Mouse (Mus musculus): ENCODE results near the gene Gipc2. TPM values are rescaled to one million over a fixed set of nuclear protein-coding genes. Genes with fewer than 3 reads are reported as not detected.
"Not testable (repeated sequence)": the region's sequence is repeated elsewhere in the genome, so short reads cannot be mapped to it uniquely, and the experiment has no call there.

The Gipc2 gene
- polyA plus RNA-seq, 1 experiment from 2014 or later: 3.1 TPM

DNA sequence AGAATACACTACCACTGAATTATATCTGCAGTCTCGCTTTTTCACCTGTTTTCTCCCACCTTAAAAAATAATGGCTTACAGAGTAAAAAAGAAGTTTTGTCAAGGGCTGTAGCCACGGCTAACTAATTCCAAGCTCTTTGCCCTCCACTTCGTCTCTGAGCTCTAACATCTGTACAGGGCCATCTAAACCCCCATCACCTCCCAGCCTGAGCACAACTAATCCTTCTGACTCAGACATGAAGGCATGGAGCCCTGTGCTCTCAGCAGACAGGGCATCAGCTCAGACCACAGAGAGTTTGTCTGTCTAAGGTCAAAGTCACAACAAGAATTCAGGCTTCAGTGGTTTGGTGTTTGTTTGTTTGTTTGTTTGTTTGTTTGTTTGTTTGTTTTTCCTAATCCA is 23.9 kb downstream of the Gipc2 start:
- no peaks in the 10 kb centered on the region for H3K9me3 ChIP-seq (replicated peaks; ENCODE audit: control insufficient read depth, low read length)
- H3K36me3 ChIP-seq (ENCODE audit: control insufficient read depth, insufficient read depth, low read length): no peaks in the 10 kb centered on the region
- 75% methylated on average over 3 of the region's 3 CpGs for WGBS
- H3K27ac ChIP-seq (ENCODE audit: low read depth, low read length): no peak overlapping the region
- H3K4me3 ChIP-seq (ENCODE audit: low read depth, low read length): no peak overlapping the region
- no peak for DNase-seq (ENCODE audit: low spot score)
- no peaks in the 10 kb centered on the region for H3K27me3 ChIP-seq (replicated peaks; ENCODE audit: control insufficient read depth, insufficient read depth, low read length)
- no peak for ATAC-seq
- H3K4me2 ChIP-seq (ENCODE audit: low read length): no peak overlapping the region
- H3K4me1 ChIP-seq (ENCODE audit: control insufficient read depth, insufficient read depth, low read length): no peaks in the 10 kb centered on the region
- no peak overlapping the region for H3K9ac ChIP-seq (ENCODE audit: low read length)

DNA sequence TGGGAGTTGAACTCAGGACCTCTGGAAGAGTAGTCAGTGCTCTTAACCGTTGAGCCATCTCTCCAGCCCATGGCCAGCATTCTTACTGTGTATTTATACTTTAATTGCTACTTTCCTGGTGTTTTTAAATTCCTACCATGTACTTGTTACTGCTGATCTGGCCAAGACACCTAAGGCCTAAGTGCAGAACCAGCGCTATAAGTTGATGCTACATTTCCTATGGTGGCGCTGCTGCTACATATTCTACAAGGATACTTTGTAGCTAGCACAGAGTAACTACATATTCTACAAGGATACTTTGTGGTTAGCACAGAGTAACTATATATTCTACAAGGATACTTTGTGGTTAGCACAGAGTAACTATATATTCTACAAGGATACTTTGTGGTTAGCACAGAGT is 26.7 kb downstream of the Gipc2 start:
- ATAC-seq; H3K4me1 ChIP-seq (ENCODE audit: control insufficient read depth, insufficient read depth, low read length); H3K9me3 ChIP-seq (replicated peaks; ENCODE audit: control insufficient read depth, low read length); H3K36me3 ChIP-seq (ENCODE audit: control insufficient read depth, insufficient read depth, low read length); H3K27me3 ChIP-seq (replicated peaks; ENCODE audit: control insufficient read depth, insufficient read depth, low read length); H3K4me2 ChIP-seq (ENCODE audit: low read length); H3K9ac ChIP-seq (ENCODE audit: low read length); H3K27ac ChIP-seq (ENCODE audit: low read depth, low read length); H3K4me3 ChIP-seq (ENCODE audit: low read depth, low read length); DNase-seq (ENCODE audit: low spot score): not testable (repeated sequence)
- 91% methylated on average over 3 of the region's 3 CpGs for WGBS

DNA sequence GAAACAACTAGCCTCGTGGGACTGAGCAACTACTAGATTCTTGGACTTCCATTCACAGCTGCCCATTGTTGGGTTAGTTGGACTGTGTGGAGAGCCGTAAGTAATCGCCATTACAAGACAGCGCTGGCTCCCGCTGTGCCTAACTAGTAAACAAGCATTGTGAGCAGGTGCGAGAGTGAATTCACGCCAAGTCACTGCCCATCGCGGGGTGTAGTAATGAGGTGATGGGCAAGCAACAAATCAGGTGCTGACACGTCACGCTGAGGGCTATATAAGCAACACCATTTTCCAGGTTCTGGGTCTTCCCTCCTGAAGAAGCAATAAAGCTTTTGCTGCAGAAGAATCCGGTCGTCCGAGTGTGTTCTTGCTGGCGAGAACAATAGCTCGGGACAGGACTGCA is 29.9 kb downstream of the Gipc2 start:
- H3K4me1 ChIP-seq (ENCODE audit: control insufficient read depth, insufficient read depth, low read length); H3K4me3 ChIP-seq (ENCODE audit: low read depth, low read length); H3K4me2 ChIP-seq (ENCODE audit: low read length); H3K9ac ChIP-seq (ENCODE audit: low read length); ATAC-seq; H3K27ac ChIP-seq (ENCODE audit: low read depth, low read length); H3K27me3 ChIP-seq (replicated peaks; ENCODE audit: control insufficient read depth, insufficient read depth, low read length); H3K9me3 ChIP-seq (replicated peaks; ENCODE audit: control insufficient read depth, low read length); DNase-seq (ENCODE audit: low spot score); H3K36me3 ChIP-seq (ENCODE audit: control insufficient read depth, insufficient read depth, low read length): not testable (repeated sequence)
- 86% methylated on average over 16 of the region's 16 CpGs for WGBS

DNA sequence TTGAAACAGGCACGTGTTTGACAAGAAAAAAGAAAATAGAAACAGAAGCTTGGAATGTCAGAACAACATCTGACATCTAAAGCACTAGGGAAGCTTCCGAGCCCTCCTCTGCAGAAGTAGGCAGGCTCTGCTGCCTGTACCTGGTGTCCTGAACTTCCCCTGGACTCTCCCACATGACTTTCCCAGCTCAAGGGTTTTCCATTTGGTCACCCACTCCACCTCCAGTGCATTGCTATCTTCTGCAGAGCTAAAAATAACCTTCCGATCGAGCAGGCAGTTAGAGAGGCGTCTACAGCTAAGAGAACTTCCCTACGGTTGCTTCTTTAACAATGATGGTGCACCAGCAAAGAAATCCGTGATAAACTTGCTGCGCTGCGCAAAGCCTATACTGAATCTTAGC is 32.4 kb downstream of the Gipc2 start:
- H3K9me3 ChIP-seq (replicated peaks; ENCODE audit: control insufficient read depth, low read length): no peaks in the 10 kb centered on the region
- no peaks in the 10 kb centered on the region for H3K27me3 ChIP-seq (replicated peaks; ENCODE audit: control insufficient read depth, insufficient read depth, low read length)
- ATAC-seq (no peak), DNase-seq (ENCODE audit: low spot score) (no peak)
- H3K4me1 ChIP-seq (ENCODE audit: control insufficient read depth, insufficient read depth, low read length): no peaks in the 10 kb centered on the region
- H3K27ac ChIP-seq (ENCODE audit: low read depth, low read length): no peak overlapping the region
- WGBS: 90% methylated on average over 9 of the region's 9 CpGs
- H3K4me3 ChIP-seq (ENCODE audit: low read depth, low read length): no peak overlapping the region
- H3K36me3 ChIP-seq (ENCODE audit: control insufficient read depth, insufficient read depth, low read length): no peaks in the 10 kb centered on the region
- no peak overlapping the region for H3K9ac ChIP-seq (ENCODE audit: low read length)
- H3K4me2 ChIP-seq (ENCODE audit: low read length): no peak overlapping the region

DNA sequence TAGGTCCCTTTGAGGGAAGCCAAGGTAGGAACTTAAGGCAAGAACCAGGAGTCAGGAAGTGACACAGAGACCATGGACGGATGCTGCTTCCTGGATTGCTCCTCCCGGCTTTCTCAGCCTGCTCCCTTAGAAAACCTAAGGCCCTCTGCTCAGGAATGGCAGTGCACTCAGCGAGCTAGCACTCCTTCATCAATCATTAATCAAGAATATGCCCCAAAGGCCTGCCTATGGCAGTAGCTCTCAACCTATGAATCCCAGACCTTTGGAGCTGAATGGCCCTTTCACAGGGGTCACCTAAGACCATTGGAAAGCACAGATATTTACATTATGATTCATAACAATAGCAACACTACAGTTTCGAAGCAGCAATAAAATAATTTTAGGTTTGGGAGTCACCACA is 35.1 kb downstream of the Gipc2 start:
- Histone ChIP-seq H3K4me1 (ENCODE audit: control insufficient read depth, insufficient read depth, low read length) (no peaks in the 10 kb centered on the region), H3K4me3 (ENCODE audit: low read depth, low read length) (no peak overlapping the region), H3K27ac (ENCODE audit: low read depth, low read length) (no peak overlapping the region), H3K36me3 (ENCODE audit: control insufficient read depth, insufficient read depth, low read length) (no peaks in the 10 kb centered on the region), H3K4me2 (ENCODE audit: low read length) (no peak overlapping the region), H3K9ac (ENCODE audit: low read length) (no peak overlapping the region), H3K27me3 (replicated peaks; ENCODE audit: control insufficient read depth, insufficient read depth, low read length) (no peaks in the 10 kb centered on the region), H3K9me3 (replicated peaks; ENCODE audit: control insufficient read depth, low read length) (no peaks in the 10 kb centered on the region)
- ATAC-seq (no peak), DNase-seq (ENCODE audit: low spot score) (no peak)
- 87% methylated on average over 4 of the region's 4 CpGs for WGBS

DNA sequence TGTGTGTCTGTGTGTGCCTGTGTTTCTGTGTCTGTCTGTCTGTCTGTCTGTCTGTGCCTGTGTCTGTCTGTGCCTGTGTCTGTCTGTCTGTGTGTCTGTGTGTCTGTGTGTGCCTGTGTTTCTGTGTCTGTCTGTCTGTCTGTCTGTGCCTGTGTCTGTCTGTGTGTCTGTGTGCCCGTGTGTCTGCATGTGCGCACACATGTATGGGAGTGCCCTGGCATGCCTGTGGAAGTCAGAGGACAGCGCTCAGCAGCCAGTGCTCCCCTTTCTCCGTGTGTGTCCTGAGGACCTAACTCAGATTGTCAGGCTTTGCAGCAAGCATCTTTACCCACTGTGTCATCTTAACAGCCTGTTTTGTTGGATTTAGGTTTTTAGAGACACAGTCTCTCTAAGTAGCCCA is 36.6 kb downstream of the Gipc2 start:
- 96% methylated on average over 4 of the region's 4 CpGs for WGBS
- H3K4me3 ChIP-seq (ENCODE audit: low read depth, low read length); H3K36me3 ChIP-seq (ENCODE audit: control insufficient read depth, insufficient read depth, low read length); H3K9ac ChIP-seq (ENCODE audit: low read length); H3K4me2 ChIP-seq (ENCODE audit: low read length); ATAC-seq; H3K27ac ChIP-seq (ENCODE audit: low read depth, low read length); H3K27me3 ChIP-seq (replicated peaks; ENCODE audit: control insufficient read depth, insufficient read depth, low read length); H3K4me1 ChIP-seq (ENCODE audit: control insufficient read depth, insufficient read depth, low read length); DNase-seq (ENCODE audit: low spot score); H3K9me3 ChIP-seq (replicated peaks; ENCODE audit: control insufficient read depth, low read length): not testable (repeated sequence)

DNA sequence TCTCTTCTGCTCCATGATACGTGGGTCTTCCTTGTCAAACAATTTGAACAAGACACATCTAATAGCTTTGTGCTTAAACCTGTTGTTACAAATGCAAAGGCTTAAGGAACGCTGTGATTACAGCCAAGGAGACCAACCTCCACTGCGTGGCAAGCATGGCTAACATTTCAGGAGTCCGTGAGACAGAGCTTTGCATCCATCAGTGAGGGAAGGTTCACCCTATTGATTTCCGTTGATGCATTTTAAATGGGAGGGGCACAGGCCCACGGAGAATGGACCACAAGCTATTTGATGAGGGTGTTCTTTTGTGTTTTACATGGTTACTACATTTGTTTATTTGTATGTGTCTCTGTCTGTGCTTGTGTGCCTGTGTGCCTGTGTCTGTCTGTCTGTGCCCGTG is 37.4 kb downstream of the Gipc2 start:
- H3K4me3 ChIP-seq (ENCODE audit: low read depth, low read length): no peak overlapping the region
- H3K4me2 ChIP-seq (ENCODE audit: low read length): no peak overlapping the region
- DNase-seq (ENCODE audit: low spot score): no peak
- H3K9me3 ChIP-seq (replicated peaks; ENCODE audit: control insufficient read depth, low read length): no peaks in the 10 kb centered on the region
- H3K9ac ChIP-seq (ENCODE audit: low read length): no peak overlapping the region
- no peak overlapping the region for H3K27ac ChIP-seq (ENCODE audit: low read depth, low read length)
- no peak for ATAC-seq
- no peaks in the 10 kb centered on the region for H3K4me1 ChIP-seq (ENCODE audit: control insufficient read depth, insufficient read depth, low read length)
- 68% methylated on average over 7 of the region's 7 CpGs for WGBS
- H3K27me3 ChIP-seq (replicated peaks; ENCODE audit: control insufficient read depth, insufficient read depth, low read length): no peaks in the 10 kb centered on the region
- H3K36me3 ChIP-seq (ENCODE audit: control insufficient read depth, insufficient read depth, low read length): no peaks in the 10 kb centered on the region

DNA sequence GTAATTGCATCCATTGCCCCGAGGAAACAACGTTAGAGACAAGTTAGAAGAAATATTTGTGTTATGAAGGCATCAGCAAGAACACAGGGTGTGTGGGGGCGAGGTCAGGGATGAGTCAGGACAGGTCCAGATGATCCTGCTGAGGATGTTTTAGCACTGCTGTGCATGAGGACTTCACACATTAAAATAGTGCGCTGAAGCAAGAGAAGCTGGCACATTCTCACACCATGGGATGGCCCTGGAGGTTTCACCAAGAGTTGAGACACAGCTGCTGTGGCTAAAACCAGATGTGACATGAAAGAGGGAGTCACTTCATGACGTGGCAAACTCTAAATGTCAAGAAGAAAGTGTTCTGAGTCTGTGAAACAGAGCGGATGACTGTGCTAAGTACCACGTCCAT is 38.9 kb downstream of the Gipc2 start:
- no peak overlapping the region for H3K9ac ChIP-seq (ENCODE audit: low read length)
- no peak overlapping the region for H3K4me3 ChIP-seq (ENCODE audit: low read depth, low read length)
- DNase-seq (ENCODE audit: low spot score): no peak
- H3K36me3 ChIP-seq (ENCODE audit: control insufficient read depth, insufficient read depth, low read length): no peaks in the 10 kb centered on the region
- no peak overlapping the region for H3K27ac ChIP-seq (ENCODE audit: low read depth, low read length)
- no peaks in the 10 kb centered on the region for H3K4me1 ChIP-seq (ENCODE audit: control insufficient read depth, insufficient read depth, low read length)
- H3K9me3 ChIP-seq (replicated peaks; ENCODE audit: control insufficient read depth, low read length): no peaks in the 10 kb centered on the region
- H3K27me3 ChIP-seq (replicated peaks; ENCODE audit: control insufficient read depth, insufficient read depth, low read length): no peaks in the 10 kb centered on the region
- ATAC-seq: no peak
- no peak overlapping the region for H3K4me2 ChIP-seq (ENCODE audit: low read length)
- WGBS: 80% methylated on average over 7 of the region's 7 CpGs

DNA sequence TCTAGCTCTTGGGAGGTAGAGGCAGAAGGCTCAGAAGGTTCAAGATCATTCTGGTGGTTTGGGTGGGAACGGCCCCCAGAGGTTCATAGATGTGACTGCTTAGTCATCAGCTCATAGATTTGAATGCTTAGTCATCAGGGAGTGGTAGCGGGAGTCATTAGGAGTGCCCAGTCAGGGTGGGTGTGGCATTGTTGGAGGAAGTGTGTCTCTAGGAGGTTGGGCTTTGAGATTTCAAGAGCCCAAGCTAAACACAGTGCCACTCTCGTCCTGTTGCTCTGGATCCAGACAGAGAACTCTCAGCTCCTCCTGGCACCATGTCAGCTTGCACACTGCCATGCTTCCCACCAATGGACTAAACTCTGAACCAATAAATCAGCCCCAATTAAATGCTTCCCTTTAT is 43.3 kb downstream of the Gipc2 start:
- H3K4me2 ChIP-seq (ENCODE audit: low read length): no peak overlapping the region
- no peak overlapping the region for H3K9ac ChIP-seq (ENCODE audit: low read length)
- H3K27me3 ChIP-seq (replicated peaks; ENCODE audit: control insufficient read depth, insufficient read depth, low read length): no peaks in the 10 kb centered on the region
- ATAC-seq (no peak), DNase-seq (ENCODE audit: low spot score) (no peak)
- no peak overlapping the region for H3K27ac ChIP-seq (ENCODE audit: low read depth, low read length)
- no peaks in the 10 kb centered on the region for H3K36me3 ChIP-seq (ENCODE audit: control insufficient read depth, insufficient read depth, low read length)
- no peak overlapping the region for H3K4me3 ChIP-seq (ENCODE audit: low read depth, low read length)
- H3K4me1 ChIP-seq (ENCODE audit: control insufficient read depth, insufficient read depth, low read length): no peaks in the 10 kb centered on the region
- 73% methylated on average over 3 of the region's 3 CpGs for WGBS
- H3K9me3 ChIP-seq (replicated peaks; ENCODE audit: control insufficient read depth, low read length): no peaks in the 10 kb centered on the region

DNA sequence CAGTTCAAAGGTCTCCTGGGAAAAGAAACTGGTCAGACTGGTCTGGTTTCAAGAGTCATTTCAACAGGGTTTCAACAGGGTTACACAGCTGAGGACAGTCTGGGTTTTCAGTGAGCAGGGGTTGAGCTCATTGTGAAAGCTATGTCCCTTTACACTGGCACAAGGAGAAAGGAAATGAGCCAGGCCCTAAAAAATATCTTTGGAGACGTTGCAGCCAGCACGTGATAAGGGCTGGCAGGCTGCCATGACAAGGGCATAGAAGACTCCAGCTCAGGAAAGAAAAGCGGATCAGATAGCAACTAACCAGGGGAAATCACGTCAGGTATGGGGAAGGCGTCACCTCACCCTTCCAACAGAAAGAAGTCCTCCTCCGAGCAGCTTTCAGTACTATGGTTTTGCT is 43.9 kb downstream of the Gipc2 start:
- no peaks in the 10 kb centered on the region for H3K27me3 ChIP-seq (replicated peaks; ENCODE audit: control insufficient read depth, insufficient read depth, low read length)
- 42% methylated on average over 6 of the region's 6 CpGs for WGBS
- H3K4me3 ChIP-seq (ENCODE audit: low read depth, low read length): no peak overlapping the region
- peak; percentile 58 for DNase-seq (ENCODE audit: low spot score)
- H3K9me3 ChIP-seq (replicated peaks; ENCODE audit: control insufficient read depth, low read length): no peaks in the 10 kb centered on the region
- ATAC-seq: peak; percentile 40; the same call in 1 of the 2 replicates
- H3K4me1 ChIP-seq (ENCODE audit: control insufficient read depth, insufficient read depth, low read length): no peaks in the 10 kb centered on the region
- no peak overlapping the region for H3K9ac ChIP-seq (ENCODE audit: low read length)
- H3K4me2 ChIP-seq (ENCODE audit: low read length): no peak overlapping the region
- no peaks in the 10 kb centered on the region for H3K36me3 ChIP-seq (ENCODE audit: control insufficient read depth, insufficient read depth, low read length)
- H3K27ac ChIP-seq (ENCODE audit: low read depth, low read length): no peak overlapping the region

Measured in forebrain, embryonic 14.5 days (tissue).